Mouse (Mus musculus) layer of hippocampus, postnatal 36 days (tissue): ENCODE measurements around the gene Mettl21a. TPM values are rescaled to one million over a fixed set of nuclear protein-coding genes. Genes with fewer than 3 reads are reported as not detected.
"Not testable (repeated sequence)": the region's sequence is repeated elsewhere in the genome, so short reads cannot be mapped to it uniquely, and the experiment has no call there.

Experiments
- DNase-seq, 2 experiments: peaks; one replicate each; pipeline ENCODE4 v3.0.0; 2022
- total RNA-seq, 2 experiments: library from RNA; stranded (reverse); gene quantifications; 2 replicates each; pipeline ENCODE4 v1.2.3; 2021

Gene Mettl21a
- total RNA-seq, 2 experiments from 2014 or later: 11.0 to 12.3 TPM

- DNase-seq: no peak
These were observed 2.7 kb downstream of the Mettl21a start for GRCm38 (mm10) chr1:64614311-64614710.

DNA sequence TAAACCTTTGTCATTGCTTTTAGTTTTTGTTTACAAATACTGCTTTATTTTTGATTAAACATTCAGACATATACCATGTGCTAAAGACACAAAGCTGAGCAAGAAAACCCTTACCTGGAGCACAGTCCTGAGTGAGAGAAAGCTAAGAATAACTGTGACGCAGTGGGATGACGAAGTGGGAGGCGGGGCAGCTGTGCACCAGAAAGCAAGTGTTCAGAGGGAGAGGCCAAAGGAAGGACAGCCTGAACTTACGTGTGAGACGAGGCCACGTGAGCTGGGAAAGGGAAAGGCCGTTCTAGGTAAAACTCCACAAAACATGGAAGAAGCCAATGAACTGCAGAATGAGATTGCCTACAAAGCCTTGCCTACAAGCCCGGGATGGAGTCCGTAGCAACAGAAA, 7.1 kb downstream of the Mettl21a start:
- no peak for DNase-seq

GRCm38 (mm10) chr1:64609145-64609544, 7.9 kb downstream of the Mettl21a start:
- DNase-seq: no peak

DNA sequence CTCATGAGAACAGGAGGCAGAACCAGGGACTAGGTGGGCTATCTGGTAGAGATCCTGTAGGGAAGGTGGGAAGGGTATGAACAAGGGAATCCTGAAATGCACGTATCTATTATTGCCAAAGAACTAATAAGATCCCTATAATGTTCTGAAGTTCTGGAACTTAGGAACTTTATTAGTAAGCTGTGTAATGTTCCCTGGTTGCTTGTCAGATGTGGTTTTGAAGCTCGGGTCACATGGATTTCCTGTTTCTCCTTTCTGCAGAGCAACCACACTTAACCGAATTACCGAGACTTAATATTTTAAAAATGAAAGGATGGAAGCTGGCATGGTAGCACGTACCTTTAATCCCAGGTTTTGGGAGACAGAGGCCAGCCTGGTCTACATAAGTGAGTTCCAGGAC, 13.7 kb downstream of the Mettl21a start:
- DNase-seq: no peak

DNA sequence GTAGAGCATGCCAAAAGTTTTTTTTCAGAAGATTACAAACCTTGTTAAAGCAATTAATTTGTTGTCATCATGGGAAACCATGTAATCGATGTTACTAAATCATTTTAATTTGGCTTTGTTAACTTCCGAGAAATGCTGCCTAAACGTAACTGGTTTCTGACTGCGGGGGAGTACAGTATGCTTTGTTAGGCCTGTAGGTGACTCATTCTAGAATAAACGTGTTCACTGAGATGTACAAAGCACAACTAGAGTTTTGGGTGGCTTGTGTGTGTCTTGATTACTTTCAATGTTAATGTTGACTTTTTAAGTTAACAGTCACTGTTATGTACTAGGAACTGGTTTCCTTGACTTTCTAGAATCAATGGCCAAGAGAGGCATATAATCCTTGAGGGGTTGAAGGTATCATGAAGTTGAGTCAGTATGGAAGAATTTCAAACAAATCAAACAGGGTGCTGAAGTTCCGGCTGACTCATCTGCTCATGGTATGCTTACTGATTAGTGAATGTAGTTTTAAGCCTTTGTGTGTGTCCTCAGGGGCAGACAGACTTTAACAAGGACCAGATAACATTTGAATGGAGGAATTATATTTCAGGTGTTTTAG, 15.7 kb downstream of the Mettl21a start:
- no peak for DNase-seq

DNA sequence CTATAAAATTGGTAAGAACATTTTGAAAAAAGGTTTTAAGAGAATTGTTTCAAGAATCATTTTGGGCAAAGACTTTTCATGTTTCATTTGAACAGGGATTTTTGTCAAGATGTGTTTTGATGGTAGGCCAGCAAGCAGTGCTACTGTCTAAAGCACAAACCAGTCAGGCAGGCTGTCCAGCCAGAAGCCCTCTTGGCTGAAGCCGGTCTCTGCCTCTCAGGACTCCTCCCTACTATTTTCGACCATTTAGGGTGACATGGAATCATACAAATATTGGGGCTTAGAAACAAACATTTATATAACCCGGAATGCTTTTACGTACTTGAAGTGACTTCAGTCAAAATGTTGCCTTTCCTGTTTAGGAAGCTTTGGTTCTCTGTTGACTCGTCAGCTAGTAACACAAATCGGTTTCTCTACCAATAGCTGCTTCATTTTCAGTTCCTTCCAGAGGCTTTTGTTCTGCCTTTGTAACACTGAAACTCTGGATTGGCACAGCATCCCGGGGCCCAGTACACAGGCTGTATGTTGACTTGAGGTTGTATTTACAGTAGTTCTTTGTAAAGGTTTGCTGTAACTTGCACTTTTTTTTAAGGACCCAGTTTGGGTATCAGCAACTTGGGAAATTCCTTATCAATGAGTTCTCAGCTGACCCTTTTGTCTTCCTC, 16.5 kb downstream of the Mettl21a start:
- no peak for DNase-seq

DNA sequence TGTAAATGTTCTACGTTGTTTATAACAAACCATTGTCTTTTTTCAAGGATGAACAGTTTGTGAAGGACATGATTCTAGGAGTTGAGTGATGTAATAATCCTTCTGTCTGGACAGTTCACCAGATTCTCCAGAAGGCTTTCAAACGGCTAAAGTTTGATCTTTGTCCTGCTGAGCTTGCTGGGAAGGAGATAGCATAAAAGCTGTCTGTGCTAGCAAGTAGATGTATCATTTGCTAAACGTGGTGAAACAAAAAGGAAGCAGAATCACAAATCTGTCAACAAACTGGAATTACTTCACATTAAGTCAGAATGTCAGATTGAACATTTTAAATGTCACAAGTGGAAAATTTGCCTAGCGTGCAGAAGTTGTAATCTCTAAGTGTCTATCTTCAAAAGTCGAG, 18.1 kb downstream of the Mettl21a start:
- no peak for DNase-seq

DNA sequence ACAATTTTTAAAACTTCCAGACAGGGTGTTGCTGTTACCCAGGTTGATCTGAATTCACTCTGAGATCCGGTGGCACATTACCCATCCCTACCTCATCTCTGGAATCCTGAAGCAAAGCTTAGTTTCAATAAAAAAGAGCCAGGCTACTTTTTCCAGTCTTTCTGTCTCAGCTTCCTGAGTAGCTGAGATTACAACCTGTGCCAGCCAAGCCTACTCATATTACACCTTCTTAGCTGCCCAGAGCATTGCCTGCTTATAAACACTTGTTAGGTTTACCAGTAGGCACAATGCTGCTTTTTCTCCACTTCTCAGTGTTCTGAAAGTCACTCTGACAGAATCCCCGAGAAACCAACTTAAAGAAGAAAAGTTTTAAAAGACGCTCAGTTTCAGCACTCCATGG, 38.2 kb downstream of the Mettl21a start:
- DNase-seq: no peak

GRCm38 (mm10) chr1:64577911-64578310, 39.1 kb downstream of the Mettl21a start:
- DNase-seq: not testable (repeated sequence)

- DNase-seq: no peak
These were observed 40.3 kb downstream of the Mettl21a start for GRCm38 (mm10) chr1:64576732-64577131.

DNA sequence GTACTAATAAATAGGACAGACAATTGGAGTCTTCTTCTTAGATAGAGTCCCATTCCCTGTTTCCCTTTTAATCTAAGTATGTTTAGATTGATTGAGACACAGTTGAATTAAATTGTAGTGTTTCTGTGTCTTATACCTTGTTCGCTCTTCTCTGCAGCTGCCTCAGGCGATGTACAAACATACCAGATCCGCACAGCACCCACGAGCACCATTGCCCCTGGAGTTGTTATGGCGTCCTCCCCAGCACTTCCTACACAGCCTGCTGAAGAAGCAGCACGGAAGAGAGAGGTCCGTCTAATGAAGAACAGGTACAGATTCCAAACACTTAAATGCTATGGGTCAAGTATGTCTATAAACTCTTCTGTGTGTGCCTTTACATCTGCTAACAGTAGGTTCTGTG, 41.0 kb downstream of the Mettl21a start:
- DNase-seq: no peak

DNA sequence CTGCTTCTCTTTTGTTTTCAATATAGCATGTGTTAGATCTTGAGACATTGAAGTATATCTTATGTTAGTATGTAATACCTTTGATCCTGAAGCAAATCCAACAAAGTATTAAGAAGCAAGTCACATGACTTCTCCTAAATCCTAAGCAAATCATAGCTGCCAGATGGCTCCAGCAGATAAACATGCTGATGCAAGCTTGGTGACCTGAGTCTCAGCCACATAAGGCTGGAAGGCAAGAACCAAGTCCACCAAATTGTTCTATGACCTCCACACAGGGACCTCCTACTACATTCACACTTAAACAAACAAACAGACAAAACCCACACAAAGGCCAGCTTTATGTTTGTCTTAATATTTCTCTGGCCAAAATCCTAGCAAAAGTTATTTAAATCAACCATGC, 48.8 kb downstream of the Mettl21a start:
- DNase-seq: no peak

DNA sequence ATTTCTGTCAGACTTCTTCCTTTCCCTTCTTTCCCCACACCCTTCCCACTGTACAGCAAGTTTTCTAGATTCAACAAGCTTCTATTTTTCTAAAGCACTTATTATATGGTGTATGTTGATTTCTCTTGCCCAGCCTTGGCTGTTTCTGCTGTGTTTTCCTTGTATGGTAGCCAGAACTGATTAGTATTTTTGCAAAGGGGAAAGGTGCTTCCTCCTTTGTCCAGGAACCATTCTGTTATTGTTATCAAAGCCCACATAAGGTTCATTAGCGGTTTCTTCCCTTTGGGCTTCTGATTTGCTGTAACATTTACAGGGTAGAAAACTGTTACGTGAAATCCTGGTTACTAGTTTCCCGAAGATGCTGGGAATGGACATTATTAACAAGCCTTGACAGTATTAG, 56.9 kb downstream of the Mettl21a start:
- no peak for DNase-seq

Other genes starting within 250 kb of the Mettl21a start
- gene Creb1, start 84.6 kb downstream of the Mettl21a start, total RNA-seq: 10 to 100 TPM; 50.7 to 61.0 TPM
- 10 to 100 TPM; 14.1 to 16.9 TPM for gene Ccnyl1, start 73.2 kb upstream of the Mettl21a start, total RNA-seq
- gene Fzd5, start 120.5 kb upstream of the Mettl21a start, total RNA-seq: under 1 TPM; 0.70 to 0.94 TPM